Mouse (Mus musculus) thymus, adult 2 months (tissue): ENCODE data around the gene Fitm1. TPM values are rescaled to one million over a fixed set of nuclear protein-coding genes. Genes with fewer than 3 reads are reported as not detected.

ENCODE experiments used
- DNase-seq: peaks from one replicate; pipeline ENCODE4 v3.0.0; 2021
- H3K27ac ChIP-seq: fragments of 200-500 bp; 2 replicates; pipeline ENCODE4 v1.5.1; 2012; ENCODE audit warnings: low read length, control low read depth; ENCODE audit not compliant: control insufficient read depth, insufficient read depth
- H3K27me3 ChIP-seq: fragments of 200-500 bp; 2 replicates; pipeline ENCODE4 v1.6.1; 2012; ENCODE audit warnings: mild to moderate bottlenecking, low read length, moderate library complexity, mixed read lengths; ENCODE audit not compliant: control insufficient read depth, insufficient read depth
- H3K36me3 ChIP-seq: fragments of 200-500 bp; 2 replicates; pipeline ENCODE4 v1.6.1; 2012; ENCODE audit warnings: mild to moderate bottlenecking, low read length, moderate library complexity; ENCODE audit not compliant: control insufficient read depth, insufficient read depth
- H3K4me1 ChIP-seq: fragments of 200-500 bp; replicated peaks from 2 replicates; pipeline ENCODE4 v1.6.1; 2012; ENCODE audit warnings: low read length; ENCODE audit not compliant: control insufficient read depth, insufficient read depth
- H3K4me3 ChIP-seq: fragments of 200-500 bp; 2 replicates; pipeline ENCODE4 v1.5.1; 2012; ENCODE audit warnings: mild to moderate bottlenecking, low read length, control low read depth, moderate library complexity; ENCODE audit not compliant: control insufficient read depth, insufficient read depth
- CTCF ChIP-seq: fragments of 200-500 bp; IDR thresholded peaks from 2 replicates; pipeline ENCODE4 v1.5.1; 2012; ENCODE audit warnings: mild to moderate bottlenecking, control low read depth, low read length, moderate library complexity, borderline replicate concordance; ENCODE audit not compliant: control insufficient read depth, poor library complexity, insufficient read depth; ENCODE audit errors: extremely low read depth
- POLR2A ChIP-seq: fragments of 200-500 bp; IDR thresholded peaks from 2 replicates; pipeline ENCODE4 v1.6.1; 2012; ENCODE audit warnings: mild to moderate bottlenecking, low read length, control low read depth, moderate library complexity; ENCODE audit not compliant: control insufficient read depth, poor library complexity, insufficient read depth; ENCODE audit errors: extremely low read depth
- WGBS: fragments of 180-500 bp; shearing (Covaris S2); methylation state at CpG from one replicate; pipeline ENCODE4 v1.1.7; 2018; 5-methylcytosine and 5-hydroxymethylcytosine counted together
- polyA plus RNA-seq: library from polyadenylated mRNA; depleted of rRNA; stranded (reverse); fragments of >200 nt; gene quantifications from 2 replicates; pipeline ENCODE4 v1.2.3, GENCODE M21; 2012; rRNA removed

Fitm1 gene
- polyA plus RNA-seq, 1 experiment: 20.2 TPM

GRCm38 (mm10) chr14:55615876-55616275, 40.5 kb downstream of the Fitm1 start:
- no peaks in the 10 kb centered on the region for H3K27me3 ChIP-seq
- no peak overlapping the region for H3K4me3 ChIP-seq
- DNase-seq: no peak
- 88% methylated on average over 2 of the region's 2 CpGs for WGBS
- H3K4me1 ChIP-seq: peaks cover 8% of the 10 kb centered on the region
- H3K27ac ChIP-seq: no peak overlapping the region
- no peaks in the 10 kb centered on the region for H3K36me3 ChIP-seq
- TF ChIP-seq POLR2A (no peak), CTCF (no peak)

GRCm38 (mm10) chr14:55616844-55617243, 41.4 kb downstream of the Fitm1 start:
- TF ChIP-seq CTCF (no peak), POLR2A (no peak)
- no peaks in the 10 kb centered on the region for H3K36me3 ChIP-seq
- peaks cover 8% of the 10 kb centered on the region for H3K4me1 ChIP-seq
- no peak overlapping the region for H3K4me3 ChIP-seq
- no peaks in the 10 kb centered on the region for H3K27me3 ChIP-seq
- DNase-seq: no peak
- no peak overlapping the region for H3K27ac ChIP-seq
- WGBS: 91% methylated on average over 2 of the region's 2 CpGs

- Histone ChIP-seq H3K36me3 (no peaks in the 10 kb centered on the region), H3K4me1 (peaks cover 8% of the 10 kb centered on the region), H3K27me3 (no peaks in the 10 kb centered on the region), H3K4me3 (peak within 1 kb of the TSS; percentile 24), H3K27ac (no peak within 1 kb of the TSS; the same call in 1 of the 2 replicates)
- 46% methylated on average over 21 of the region's 21 CpGs for WGBS
- TF ChIP-seq CTCF (no peak), POLR2A (no peak)
- DNase-seq: no peak
Measured at GRCm38 (mm10) chr14:55617822-55618221, 42.4 kb downstream of the Fitm1 start, which contains the start of gene Rec8. Gene Rec8, plus strand, starts transcription at chr14:55618037.

GRCm38 (mm10) chr14:55618486-55619195, 43.2 kb downstream of the Fitm1 start:
- 20% methylated on average over 22 of the region's 22 CpGs for WGBS
- Histone ChIP-seq H3K4me3 (peak overlapping the region; percentile 24), H3K27me3 (no peaks in the 10 kb centered on the region), H3K4me1 (peaks cover 8% of the 10 kb centered on the region), H3K36me3 (no peaks in the 10 kb centered on the region), H3K27ac (no peak overlapping the region; the same call in 1 of the 2 replicates)
- no peak for DNase-seq
- TF ChIP-seq POLR2A (no peak), CTCF (no peak)

Other genes with a start within 250 kb of the Fitm1 start
- gene Dhrs4, start 96.9 kb upstream of the Fitm1 start, polyA plus RNA-seq: 38.3 and 46.8 TPM in 2 replicates
- gene Carmil3, start 85.0 kb upstream of the Fitm1 start, polyA plus RNA-seq: 20.6 and 25.4 TPM in 2 replicates
- gene Cpne6, start 65.2 kb upstream of the Fitm1 start, polyA plus RNA-seq: 0.98 and 1.0 TPM in 2 replicates
- 0.50 and 0.70 TPM in 2 replicates for gene Nrl, start 50.6 kb upstream of the Fitm1 start, polyA plus RNA-seq
- 13.2 and 13.3 TPM in 2 replicates for gene Pck2, start 35.4 kb upstream of the Fitm1 start, polyA plus RNA-seq
- 76.8 and 77.7 TPM in 2 replicates for gene Dcaf11, start 15.6 kb upstream of the Fitm1 start, polyA plus RNA-seq
- 8.2 and 8.3 TPM in 2 replicates for gene A730061H03Rik, start 15.2 kb upstream of the Fitm1 start, polyA plus RNA-seq
- gene Psme1, start 2.5 kb downstream of the Fitm1 start, polyA plus RNA-seq: 129 and 136 TPM in 2 replicates
- 7.4 and 13.4 TPM in 2 replicates for gene Emc9, start 9.7 kb downstream of the Fitm1 start, polyA plus RNA-seq
- 98.7 and 104 TPM in 2 replicates for gene Psme2, start 15.5 kb downstream of the Fitm1 start, polyA plus RNA-seq
- gene Rnf31, start 16.1 kb downstream of the Fitm1 start, polyA plus RNA-seq: 84.0 and 89.3 TPM in 2 replicates
- gene Irf9, start 28.0 kb downstream of the Fitm1 start, polyA plus RNA-seq: 135 and 162 TPM in 2 replicates
- 2.9 and 3.7 TPM in 2 replicates for gene Rec8, start 42.4 kb downstream of the Fitm1 start, polyA plus RNA-seq
- gene Ipo4, start 60.3 kb downstream of the Fitm1 start, polyA plus RNA-seq: 68.1 and 71.6 TPM in 2 replicates
- gene Gm49378, start 62.3 kb downstream of the Fitm1 start, polyA plus RNA-seq: 10.2 and 10.9 TPM in 2 replicates
- 98.1 and 102 TPM in 2 replicates for gene Tm9sf1, start 68.2 kb downstream of the Fitm1 start, polyA plus RNA-seq
- 2.2 and 2.6 TPM in 2 replicates for gene Tssk4, start 74.6 kb downstream of the Fitm1 start, polyA plus RNA-seq
- 34.7 and 45.8 TPM in 2 replicates for gene Mdp1, start 84.9 kb downstream of the Fitm1 start, polyA plus RNA-seq
- gene Gmpr2, start 96.3 kb downstream of the Fitm1 start, polyA plus RNA-seq: 27.8 and 40.9 TPM in 2 replicates
- 292 and 416 TPM in 2 replicates for gene Nedd8, start 96.5 kb downstream of the Fitm1 start, polyA plus RNA-seq
- 51.5 and 51.9 TPM in 2 replicates for gene Tinf2, start 106.2 kb downstream of the Fitm1 start, polyA plus RNA-seq
- gene Tgm1, start 138.3 kb downstream of the Fitm1 start, polyA plus RNA-seq: 7.2 and 8.2 TPM in 2 replicates
- gene Rabggta, start 146.6 kb downstream of the Fitm1 start, polyA plus RNA-seq: 80.5 and 84.9 TPM in 2 replicates
- 78.9 and 93.5 TPM in 2 replicates for gene Dhrs1, start 170.1 kb downstream of the Fitm1 start, polyA plus RNA-seq
- 41.5 and 43.6 TPM in 2 replicates for gene Nop9, start 170.1 kb downstream of the Fitm1 start, polyA plus RNA-seq
- 1.8 and 2.7 TPM in 2 replicates for gene Cideb, start 182.8 kb downstream of the Fitm1 start, polyA plus RNA-seq
- 1.7 and 1.8 TPM in 2 replicates for gene Ltb4r2, start 185.8 kb downstream of the Fitm1 start, polyA plus RNA-seq
- gene Ltb4r1, start 190.3 kb downstream of the Fitm1 start, polyA plus RNA-seq: 2.6 and 2.8 TPM in 2 replicates
- 7.4 and 11.2 TPM in 2 replicates for gene Adcy4, start 208.5 kb downstream of the Fitm1 start, polyA plus RNA-seq
- gene Ripk3, start 213.2 kb downstream of the Fitm1 start, polyA plus RNA-seq: 66.8 and 84.4 TPM in 2 replicates
- gene Nfatc4, start 247.5 kb downstream of the Fitm1 start, polyA plus RNA-seq: 2.3 and 2.7 TPM in 2 replicates